Mouse (Mus musculus) liver, adult 10 weeks (tissue): Measurements from ENCODE around the gene Gm21119. TPM values are rescaled to one million over a fixed set of nuclear protein-coding genes. Genes with fewer than 3 reads are reported as not detected.

Source experiments
- polyA plus RNA-seq: library from polyadenylated mRNA; stranded (reverse); fragments of 350-450 nt; fragmentation: Illumina TruSeq; extraction: RNeasy Lipid Tissue Mini Kit (QIAGEN cat#74804); gene quantifications from one replicate; pipeline ENCODE4 v1.2.3, GENCODE M21; 2014; ENCODE audit warnings: low read depth, low replicate concordance

The Gm21119 gene
- polyA plus RNA-seq, result 0.16 TPM

GRCm38 (mm10) chr8:20614619-20615018 lies at the start of gene Gm21119:
TSS of gene Gm21119 (plus strand) at chr8:20614919.

